Mouse (Mus musculus) urinary bladder, postnatal 10 days (tissue): ENCODE measurements at regions not wholly inside any gene's neighbourhood (a gene's known extent, or its start where the extent isn't known, plus 50 kb on each side); places are given as distances from the start of the nearest gene placed in this dataset.

Source experiments
- DNase-seq: peaks from one replicate; pipeline ENCODE4 v3.0.0; 2022; ENCODE audit warnings: low spot score

DNA sequence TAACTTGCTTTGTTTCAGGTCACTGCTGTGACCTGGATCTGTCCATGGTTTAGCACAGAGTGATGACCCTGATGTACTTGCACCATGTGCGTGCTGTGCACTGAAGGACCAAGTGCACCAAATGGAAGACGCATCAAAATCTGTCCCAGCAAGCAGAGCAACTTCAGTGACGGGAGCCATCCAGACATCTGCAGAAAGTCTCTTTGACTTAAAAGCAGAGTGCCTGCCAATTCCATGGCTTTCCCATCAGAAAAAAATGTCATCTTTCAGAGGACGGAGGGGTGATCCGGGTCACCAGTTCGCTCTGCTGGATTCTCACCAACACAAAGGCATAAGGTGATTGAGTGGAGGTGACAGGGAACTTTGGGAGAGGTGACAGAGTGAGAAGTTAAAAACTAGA lies 351.4 kb downstream of the Dhx35 start:
- DNase-seq, result no peak

- no peak for DNase-seq
These were observed 369.4 kb downstream of the Dhx35 start for GRCm38 (mm10) chr2:159163985-159164384.

DNA sequence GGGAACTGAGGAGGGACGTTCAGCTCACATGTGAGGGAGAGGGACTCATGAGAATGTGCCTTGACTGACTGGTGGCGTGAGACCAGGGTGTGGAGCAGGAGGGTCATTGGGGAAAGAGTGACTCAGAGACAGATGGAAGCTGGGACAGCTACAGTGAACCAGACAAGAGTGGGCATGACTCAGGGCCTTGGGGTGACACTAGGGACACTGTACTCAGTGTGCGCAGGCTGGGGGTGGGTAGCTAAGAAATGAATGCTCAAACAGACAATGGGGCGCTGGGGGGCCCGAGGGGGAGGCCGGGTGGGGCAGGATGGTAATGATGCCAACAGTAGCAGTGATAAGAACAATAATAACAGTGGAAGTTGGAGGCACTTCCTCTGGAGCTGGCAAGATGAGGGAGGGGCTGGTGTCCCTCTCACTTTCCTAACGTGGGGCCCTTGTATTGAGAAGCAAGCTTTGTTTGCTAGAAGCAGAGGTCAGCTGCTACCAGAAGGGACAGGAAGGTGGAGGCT lies 374.0 kb downstream of the Dhx35 start:
- no peak for DNase-seq

- DNase-seq, result no peak
These were observed 401.5 kb downstream of the Dhx35 start for GRCm38 (mm10) chr2:159196156-159196555.

- no peak for DNase-seq
These were observed 437.7 kb downstream of the Dhx35 start for GRCm38 (mm10) chr2:159232266-159232665.

DNA sequence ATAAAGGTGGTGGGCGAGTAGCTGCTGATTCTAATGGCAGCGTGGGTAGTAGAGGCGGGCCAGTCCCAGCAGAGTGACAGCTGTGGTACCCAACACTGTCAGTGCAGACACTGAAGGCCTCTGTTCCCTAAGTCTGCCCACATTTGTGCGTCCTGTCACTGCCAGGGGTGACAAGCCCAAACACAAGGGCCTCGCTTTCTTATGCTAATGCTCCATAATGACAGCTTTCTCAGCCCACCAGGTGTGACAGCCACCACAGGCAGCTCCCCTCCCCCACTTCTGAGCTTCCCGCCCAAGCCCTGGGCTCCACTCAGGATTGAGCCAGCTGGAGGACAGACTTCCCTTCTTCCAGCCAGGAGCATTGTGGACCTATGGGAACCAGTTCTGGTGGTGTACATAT lies 440.4 kb downstream of the Dhx35 start:
- no peak for DNase-seq

DNA sequence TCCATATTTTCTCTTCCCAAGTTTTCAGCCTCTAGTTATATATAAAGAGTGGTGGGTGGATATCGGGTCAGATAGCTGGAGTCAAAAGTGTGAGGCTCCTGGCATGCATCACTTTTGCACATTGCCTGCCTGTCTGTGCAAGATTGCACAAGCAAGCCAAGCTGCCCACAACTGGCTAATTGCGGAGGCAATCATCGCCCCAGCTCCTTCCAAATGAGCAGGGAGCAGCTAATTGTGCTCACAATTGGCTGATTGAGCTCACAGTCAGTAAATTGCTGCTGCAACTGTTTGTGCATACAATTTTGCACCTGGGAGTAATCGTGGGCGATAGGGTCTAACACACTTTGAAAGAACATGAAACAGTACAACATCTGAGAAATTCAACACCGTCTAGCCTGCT lies 455.5 kb downstream of the Dhx35 start:
- DNase-seq, result no peak

- no peak for DNase-seq
These were observed 456.5 kb downstream of the Dhx35 start for GRCm38 (mm10) chr2:159250993-159251665.

- DNase-seq, result no peak
These were observed 475.8 kb downstream of the Dhx35 start for GRCm38 (mm10) chr2:159270221-159271080.

- DNase-seq, result no peak
These were observed 484.3 kb downstream of the Dhx35 start for GRCm38 (mm10) chr2:159278896-159279295.

- DNase-seq, result no peak
These were observed 487.1 kb downstream of the Dhx35 start for GRCm38 (mm10) chr2:159281558-159282320.

DNA sequence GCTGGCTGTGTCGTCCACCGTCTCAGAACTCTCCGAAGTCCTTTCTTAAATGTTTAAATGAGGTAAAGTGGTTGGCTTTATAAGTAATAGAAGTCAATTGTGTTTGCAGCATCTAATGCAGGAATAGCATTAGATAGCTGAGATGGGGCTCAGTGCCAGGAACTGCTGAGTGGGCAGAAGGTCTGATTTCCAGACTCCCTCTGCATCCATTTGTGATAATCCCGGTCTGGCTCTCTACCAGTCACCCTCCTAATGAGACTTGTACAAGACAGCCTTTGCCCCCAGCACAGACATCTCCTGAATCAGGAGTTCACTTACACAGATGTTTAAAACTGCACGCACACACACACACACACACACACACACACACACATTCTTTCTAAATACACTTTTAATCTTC lies 489.5 kb downstream of the Dhx35 start:
- no peak for DNase-seq

- no peak for DNase-seq
These were observed 490.1 kb downstream of the Dhx35 start for GRCm38 (mm10) chr2:159284525-159285189.

DNA sequence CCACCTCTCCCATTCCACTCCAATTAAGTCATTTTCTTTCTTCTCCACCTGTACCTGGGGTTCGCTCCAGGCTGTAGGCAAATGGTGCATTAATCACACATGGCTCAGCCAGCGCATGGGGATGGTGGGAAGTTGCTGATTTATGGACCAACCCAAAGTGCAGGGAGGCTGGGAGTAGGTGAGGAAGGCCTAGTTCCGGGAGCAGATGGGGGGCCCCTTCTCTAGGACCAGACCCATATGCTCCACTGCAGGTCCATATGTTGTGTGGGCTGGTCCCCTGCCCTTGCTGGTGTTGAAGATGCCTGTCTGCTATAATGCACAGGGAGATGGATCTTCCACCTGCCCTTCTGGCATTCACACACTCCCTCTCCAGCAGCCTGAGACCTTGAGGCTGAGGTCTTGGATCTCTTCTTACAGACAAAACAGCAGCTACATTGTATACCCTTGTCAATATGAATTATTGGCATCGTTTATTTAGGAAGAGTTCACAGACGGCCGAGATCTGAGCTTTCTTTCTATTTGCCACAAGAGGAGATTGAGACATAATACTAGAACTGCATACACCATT lies 493.5 kb downstream of the Dhx35 start:
- DNase-seq, result no peak

DNA sequence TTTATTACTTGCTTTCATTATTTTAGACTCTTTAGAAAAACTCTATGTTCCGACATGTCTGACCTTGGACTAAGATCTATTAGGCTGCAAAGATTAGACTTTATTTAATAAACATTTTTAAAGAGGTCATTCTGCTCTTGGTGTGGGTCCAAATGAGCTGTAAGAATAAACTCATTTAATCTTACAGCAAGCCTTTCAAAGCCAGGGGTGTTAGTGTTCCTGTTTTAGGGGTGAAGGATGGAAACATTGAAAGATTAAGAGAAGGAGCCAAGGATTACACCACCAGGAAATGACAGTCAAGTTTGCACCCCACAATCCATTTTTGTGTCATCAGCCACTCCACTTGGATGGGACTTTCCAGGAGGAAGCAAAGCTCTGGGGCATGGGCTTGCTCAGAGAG lies 495.5 kb downstream of the Dhx35 start:
- no peak for DNase-seq

GRCm38 (mm10) chr2:159307001-159307400 lies 512.4 kb downstream of the Dhx35 start:
- no peak for DNase-seq

DNA sequence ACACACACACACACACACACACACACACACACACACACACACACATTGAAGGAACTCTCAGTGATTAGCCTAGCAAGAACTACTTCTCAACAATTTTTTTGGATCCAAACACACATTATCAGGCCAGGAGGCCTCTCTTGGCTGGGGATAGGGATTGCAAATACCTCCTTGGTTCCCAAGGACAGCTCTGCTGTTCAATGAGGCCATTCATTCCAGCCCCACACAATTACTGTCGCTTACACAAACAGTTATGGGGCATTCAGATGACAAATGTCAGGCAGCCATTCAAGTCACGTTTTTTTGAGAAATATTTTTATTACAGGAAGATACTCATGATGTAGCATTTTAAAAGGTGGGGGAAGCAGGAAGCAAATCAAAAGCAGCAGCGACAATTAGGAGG lies 540.1 kb downstream of the Dhx35 start:
- DNase-seq, result no peak

DNA sequence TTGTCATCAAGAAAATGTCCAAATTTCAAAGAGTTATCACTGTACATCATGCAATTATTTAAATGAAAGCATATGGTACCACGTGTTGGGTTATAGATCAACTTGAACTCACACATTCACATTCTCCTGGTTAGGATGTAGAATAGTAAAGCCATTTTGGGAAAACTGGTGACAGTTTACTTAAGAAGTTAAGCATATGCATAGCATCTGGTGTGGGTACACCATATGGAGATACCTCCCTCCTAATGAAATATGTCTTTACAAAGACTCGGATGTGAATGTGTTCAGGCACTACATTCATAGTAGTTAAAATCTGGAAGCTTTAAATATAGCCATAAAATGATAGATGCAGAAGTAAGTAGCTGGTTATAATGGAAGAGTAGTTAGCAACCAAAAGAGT lies 542.0 kb downstream of the Dhx35 start:
- DNase-seq, result no peak

GRCm38 (mm10) chr2:159343624-159344560 lies 549.3 kb downstream of the Dhx35 start:
- DNase-seq, result no peak

DNA sequence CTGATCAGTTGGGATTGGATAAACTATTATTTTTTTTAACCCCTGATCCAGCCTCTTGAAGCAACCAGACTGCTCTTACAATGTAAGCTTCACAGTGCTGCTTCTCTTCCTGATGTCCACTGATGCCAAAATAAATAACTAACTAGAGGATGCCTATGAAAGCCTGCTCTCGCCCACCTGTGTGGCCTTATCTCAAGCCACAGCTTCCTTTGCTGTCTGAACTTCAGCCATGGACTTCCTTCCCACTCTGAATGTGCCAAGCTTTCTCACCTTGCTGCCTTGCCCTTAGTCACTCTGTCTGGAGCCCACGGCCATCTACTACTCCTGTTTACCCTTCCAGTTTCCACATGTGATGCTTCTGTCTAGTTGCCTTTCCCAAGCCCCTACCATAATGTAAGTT lies 559.6 kb downstream of the Dhx35 start:
- DNase-seq, result no peak

DNA sequence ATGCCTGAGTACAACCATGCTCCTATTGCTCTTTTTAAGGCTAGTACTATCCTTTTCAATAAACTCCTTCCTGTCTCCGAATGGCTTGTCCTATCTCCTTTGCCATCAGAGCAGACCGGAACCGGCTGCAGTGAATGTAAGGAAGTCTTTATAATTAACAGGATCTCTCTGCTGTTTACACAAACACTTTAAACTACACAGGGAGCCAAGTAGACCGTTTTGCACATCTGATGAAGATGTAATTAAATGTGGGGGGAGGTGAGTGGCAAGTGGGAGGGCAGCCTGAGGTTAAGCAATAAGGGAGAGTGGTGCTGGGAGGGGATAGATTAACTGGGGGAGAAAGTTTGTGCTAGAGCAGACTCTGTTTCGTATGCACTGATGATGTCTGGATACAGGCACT lies 561.9 kb downstream of the Dhx35 start:
- DNase-seq, result no peak
